Mouse (Mus musculus): Measurements from ENCODE around the gene Cask. TPM values are rescaled to one million over a fixed set of nuclear protein-coding genes. Genes with fewer than 3 reads are reported as not detected.

Cask gene
- polyA plus RNA-seq, 2 experiments = 20.9 to 25.4 TPM

- H3K4me3 ChIP-seq (replicated peaks; ENCODE audit: low read length) = no peak overlapping the region
- no peak overlapping the region for H3K4me2 ChIP-seq (replicated peaks; ENCODE audit: low read depth, low read length, severe bottlenecking)
- no peaks in the 10 kb centered on the region for H3K4me1 ChIP-seq (ENCODE audit: control insufficient read depth, insufficient read depth, low read length)
- ATAC-seq (ENCODE audit: low FRiP score, low read depth) (no peak), DNase-seq (ENCODE audit: low spot score) (no peak)
- H3K27me3 ChIP-seq (ENCODE audit: control insufficient read depth, insufficient read depth, low read length) = no peaks in the 10 kb centered on the region
- no peak for TF ChIP-seq POLR2A (IDR thresholded peaks at IDR 0.05; ENCODE audit: borderline replicate concordance, extremely low read depth, insufficient read depth, insufficient read length)
- no peak overlapping the region for H3K27ac ChIP-seq (replicated peaks; ENCODE audit: low read depth, low read length)
- no peak overlapping the region for H3K9ac ChIP-seq (ENCODE audit: low read depth, low read length, severe bottlenecking)
- H3K36me3 ChIP-seq (ENCODE audit: control insufficient read depth, insufficient read depth, low read length) = no peaks in the 10 kb centered on the region
- WGBS = 83% methylated on average over 6 of the region's 7 CpGs
- no peaks in the 10 kb centered on the region for H3K9me3 ChIP-seq (ENCODE audit: control insufficient read depth, low read length)
Observed at GRCm38 (mm10) chrX:13504389-13504788, 346.8 kb downstream of the Cask start.

DNA sequence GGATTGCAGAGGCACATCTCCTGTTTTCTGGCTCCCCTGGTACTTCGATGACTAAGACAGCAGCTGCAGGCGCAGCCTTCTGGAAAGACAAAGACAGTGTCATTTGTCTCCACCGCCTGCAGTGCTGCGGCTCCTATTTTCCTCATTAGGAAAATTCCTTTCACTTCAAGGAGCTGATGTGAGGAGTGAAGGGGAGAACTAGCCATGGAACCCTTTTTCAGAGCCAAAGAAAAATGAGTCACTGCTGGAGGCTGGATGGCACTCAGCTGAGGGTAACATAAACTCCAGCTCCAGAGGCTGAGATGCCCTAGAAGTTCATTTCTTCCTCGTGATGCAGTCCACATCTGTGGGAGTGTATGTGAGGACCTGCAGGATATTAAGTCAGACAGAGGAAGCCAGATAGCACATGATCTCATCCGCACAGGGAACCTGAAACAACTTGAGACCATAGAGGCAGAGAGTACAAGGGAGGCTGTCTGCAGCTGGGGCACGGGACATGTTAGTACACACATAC lies 348.2 kb downstream of the Cask start:
- H3K36me3 ChIP-seq (ENCODE audit: control insufficient read depth, insufficient read depth, low read length) = no peaks in the 10 kb centered on the region
- TF ChIP-seq POLR2A (IDR thresholded peaks at IDR 0.05; ENCODE audit: borderline replicate concordance, extremely low read depth, insufficient read depth, insufficient read length) = no peak
- H3K4me1 ChIP-seq (ENCODE audit: control insufficient read depth, insufficient read depth, low read length) = no peaks in the 10 kb centered on the region
- WGBS = 65% methylated on average over 7 of the region's 7 CpGs
- no peak overlapping the region for H3K9ac ChIP-seq (ENCODE audit: low read depth, low read length, severe bottlenecking)
- H3K27me3 ChIP-seq (ENCODE audit: control insufficient read depth, insufficient read depth, low read length) = no peaks in the 10 kb centered on the region
- DNase-seq (ENCODE audit: low spot score) = no peak
- H3K4me2 ChIP-seq (replicated peaks; ENCODE audit: low read depth, low read length, severe bottlenecking) = no peak overlapping the region
- no peak overlapping the region for H3K4me3 ChIP-seq (replicated peaks; ENCODE audit: low read length)
- no peak overlapping the region for H3K27ac ChIP-seq (replicated peaks; ENCODE audit: low read depth, low read length)
- no peaks in the 10 kb centered on the region for H3K9me3 ChIP-seq (ENCODE audit: control insufficient read depth, low read length)
- no peak for ATAC-seq (ENCODE audit: low FRiP score, low read depth)

GRCm38 (mm10) chrX:13500284-13500683 lies 350.9 kb downstream of the Cask start:
- no peaks in the 10 kb centered on the region for H3K36me3 ChIP-seq (ENCODE audit: control insufficient read depth, insufficient read depth, low read length)
- H3K27ac ChIP-seq (replicated peaks; ENCODE audit: low read depth, low read length) = no peak overlapping the region
- H3K9ac ChIP-seq (ENCODE audit: low read depth, low read length, severe bottlenecking) = no peak overlapping the region
- no peak for ATAC-seq (ENCODE audit: low FRiP score, low read depth)
- no peak overlapping the region for H3K4me2 ChIP-seq (replicated peaks; ENCODE audit: low read depth, low read length, severe bottlenecking)
- no peaks in the 10 kb centered on the region for H3K9me3 ChIP-seq (ENCODE audit: control insufficient read depth, low read length)
- no peak for DNase-seq (ENCODE audit: low spot score)
- no peak overlapping the region for H3K4me3 ChIP-seq (replicated peaks; ENCODE audit: low read length)
- H3K27me3 ChIP-seq (ENCODE audit: control insufficient read depth, insufficient read depth, low read length) = no peaks in the 10 kb centered on the region
- 78% methylated on average over 4 of the region's 4 CpGs for WGBS
- H3K4me1 ChIP-seq (ENCODE audit: control insufficient read depth, insufficient read depth, low read length) = no peaks in the 10 kb centered on the region
- no peak for TF ChIP-seq POLR2A (IDR thresholded peaks at IDR 0.05; ENCODE audit: borderline replicate concordance, extremely low read depth, insufficient read depth, insufficient read length)

DNA sequence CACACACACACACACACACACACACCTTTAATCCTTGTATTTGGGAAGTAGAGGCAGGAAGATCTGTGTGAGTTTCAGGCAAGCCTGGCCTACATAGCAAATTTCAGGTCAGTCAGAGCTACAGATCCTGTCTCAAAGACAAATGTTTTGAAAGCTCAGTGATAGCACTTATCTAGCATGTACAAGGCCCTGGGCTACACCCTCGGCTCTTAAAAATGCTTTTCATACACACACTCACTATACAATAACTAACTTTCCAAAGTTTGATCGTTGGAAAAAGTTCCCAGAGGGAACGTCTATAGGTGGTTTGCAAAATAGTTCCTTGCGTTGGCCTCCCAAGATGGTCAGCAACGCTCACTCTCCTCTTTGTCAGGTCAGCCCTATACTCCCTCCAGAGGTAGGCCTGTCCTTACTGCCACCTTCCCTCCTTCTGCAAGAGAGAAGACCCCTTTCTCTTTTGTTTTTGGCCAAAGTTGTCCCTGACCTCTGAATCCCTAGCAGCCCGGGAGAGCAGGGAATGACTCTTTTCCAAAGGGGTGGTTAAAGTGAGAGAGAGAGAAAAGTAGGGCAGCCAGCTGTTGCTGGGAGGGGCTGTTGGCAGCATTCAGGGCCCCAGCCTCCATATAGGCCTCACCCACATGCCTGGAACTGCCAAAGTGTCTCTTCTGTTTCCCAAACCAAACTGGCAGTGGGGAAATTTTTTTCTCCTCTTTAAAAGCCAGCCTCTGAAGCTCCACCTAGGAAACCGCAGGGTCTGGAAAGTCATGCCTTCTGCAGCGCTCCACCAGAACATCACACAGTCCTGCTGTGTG lies 356.1 kb downstream of the Cask start:
- Histone ChIP-seq H3K9ac (ENCODE audit: low read depth, low read length, severe bottlenecking) (no peak overlapping the region), H3K4me3 (replicated peaks; ENCODE audit: low read length) (no peak overlapping the region), H3K4me1 (ENCODE audit: control insufficient read depth, insufficient read depth, low read length) (no peaks in the 10 kb centered on the region), H3K27me3 (ENCODE audit: control insufficient read depth, insufficient read depth, low read length) (no peaks in the 10 kb centered on the region), H3K27ac (replicated peaks; ENCODE audit: low read depth, low read length) (no peak overlapping the region), H3K4me2 (replicated peaks; ENCODE audit: low read depth, low read length, severe bottlenecking) (no peak overlapping the region), H3K36me3 (ENCODE audit: control insufficient read depth, insufficient read depth, low read length) (no peaks in the 10 kb centered on the region), H3K9me3 (ENCODE audit: control insufficient read depth, low read length) (no peaks in the 10 kb centered on the region)
- 75% methylated on average over 8 of the region's 8 CpGs for WGBS
- no peak for ATAC-seq (ENCODE audit: low FRiP score, low read depth)
- peak; percentile 4 for DNase-seq (ENCODE audit: low spot score)
- no peak for TF ChIP-seq POLR2A (IDR thresholded peaks at IDR 0.05; ENCODE audit: borderline replicate concordance, extremely low read depth, insufficient read depth, insufficient read length)

DNA sequence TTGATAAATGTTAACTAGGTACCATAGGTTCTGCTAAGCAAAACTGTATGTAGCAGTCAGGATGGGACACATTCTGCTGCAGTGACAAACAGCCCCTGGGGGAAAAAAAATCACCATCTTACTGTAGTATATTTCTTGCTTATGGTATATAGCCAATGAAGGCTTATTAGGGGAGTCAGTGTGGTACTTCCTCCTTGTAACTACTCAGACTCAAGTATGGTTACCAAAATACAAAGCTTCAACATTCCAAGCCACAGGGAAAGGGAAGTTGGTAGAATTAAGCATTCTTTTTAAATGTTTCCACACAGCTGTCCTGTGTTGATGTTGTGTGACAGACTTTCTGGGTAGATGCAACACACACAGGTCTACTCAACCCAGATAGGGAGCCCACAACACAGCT lies 358.2 kb downstream of the Cask start:
- H3K4me1 ChIP-seq (ENCODE audit: control insufficient read depth, insufficient read depth, low read length) = no peaks in the 10 kb centered on the region
- no peak for TF ChIP-seq POLR2A (IDR thresholded peaks at IDR 0.05; ENCODE audit: borderline replicate concordance, extremely low read depth, insufficient read depth, insufficient read length)
- H3K36me3 ChIP-seq (ENCODE audit: control insufficient read depth, insufficient read depth, low read length) = no peaks in the 10 kb centered on the region
- no peak for DNase-seq (ENCODE audit: low spot score)
- no peak overlapping the region for H3K4me2 ChIP-seq (replicated peaks; ENCODE audit: low read depth, low read length, severe bottlenecking)
- H3K27ac ChIP-seq (replicated peaks; ENCODE audit: low read depth, low read length) = no peak overlapping the region
- ATAC-seq (ENCODE audit: low FRiP score, low read depth) = no peak
- H3K4me3 ChIP-seq (replicated peaks; ENCODE audit: low read length) = no peak overlapping the region
- no peaks in the 10 kb centered on the region for H3K27me3 ChIP-seq (ENCODE audit: control insufficient read depth, insufficient read depth, low read length)
- no peaks in the 10 kb centered on the region for H3K9me3 ChIP-seq (ENCODE audit: control insufficient read depth, low read length)
- H3K9ac ChIP-seq (ENCODE audit: low read depth, low read length, severe bottlenecking) = no peak overlapping the region

Data from limb, embryonic 14.5 days (tissue).